In genomic region chr7:44952611-44953306, GRCm38 (mm10) we compare ENCODE assay signal across 8 mouse cellular contexts. TPM values are rescaled to one million over a fixed set of nuclear protein-coding genes. Genes with fewer than 3 reads are reported as not detected.
DNase-seq lines count a peak whose midpoint lies in the region; ATAC-seq lines count a peak whose summit lies in the region.

No protein-coding gene starts in this region.

- DNase-seq in WW6 (ENCODE audit: low read depth, low spot score) = peak; percentile 98
- peak; percentile 76 to 79 for DNase-seq in cerebellum, postnatal 36 days
- peak; percentile 57 to 73 for DNase-seq in frontal cortex, postnatal 25 days (ENCODE audit: low spot score in 2 of 2)
- peak; percentile 59 to 80 for DNase-seq in layer of hippocampus, postnatal 14 days (ENCODE audit: low spot score in 2 of 2)
- DNase-seq in lung, postnatal 14 days = peak; percentile 94
- DNase-seq in ovary, postnatal 36 days (ENCODE audit: low spot score) = peak; percentile 92
- DNase-seq in thymus, postnatal 4 days = peak; percentile 47

- WGBS in hindbrain, embryonic 13.5 days = 7% methylated on average over 24 of the region's 24 CpGs

- H3K36me3 ChIP-seq in hindbrain, embryonic 13.5 days = no peaks in the 10 kb centered on the region

- peaks cover 28% of the 10 kb centered on the region for H3K4me1 ChIP-seq in hindbrain, embryonic 13.5 days (replicated peaks)

- ATAC-seq in hindbrain, embryonic 13.5 days (ENCODE audit: low FRiP score) = peak; percentile 85

- peak overlapping the region; percentile 70 for H3K4me2 ChIP-seq in hindbrain, embryonic 13.5 days

- peak overlapping the region; percentile 45 for H3K4me3 ChIP-seq in hindbrain, embryonic 13.5 days

- H3K9ac ChIP-seq in hindbrain, embryonic 13.5 days = peak overlapping the region; percentile 71

- no peaks in the 10 kb centered on the region for H3K9me3 ChIP-seq in hindbrain, embryonic 13.5 days

- 0 out of 2 replicates have a peak overlapping the region, but pooled peaks have one; percentile 44 for H3K27ac ChIP-seq in hindbrain, embryonic 13.5 days

- peaks cover 53% of the 10 kb centered on the region for H3K27me3 ChIP-seq in hindbrain, embryonic 13.5 days

RNA-seq across cellular contexts. Expression of gene Tsks, which starts 9.8 kb away (rescaled TPM):
- polyA plus RNA-seq in hindbrain, embryonic 13.5 days (2015; fragmentation: Nextera tagmentation; extraction: Ambion mirVana) = 0.17 TPM in 1 of 2 replicates, not detected in the other
- under 1 TPM in 1 of 2 experiments, not detected in 1; 0.69 TPM for total RNA-seq in layer of hippocampus, postnatal 14 days (2021)

RNA-seq across cellular contexts. Expression of gene Cpt1c, which starts 21.9 kb away (rescaled TPM):
- polyA plus RNA-seq in hindbrain, embryonic 13.5 days (2015; fragmentation: Nextera tagmentation; extraction: Ambion mirVana) = 52.2 and 56.3 TPM in 2 replicates
- total RNA-seq in layer of hippocampus, postnatal 14 days (2021) = 100 to 1,000 TPM; 115 to 116 TPM

RNA-seq across cellular contexts. Expression of gene Ap2a1, which starts 23.5 kb away (rescaled TPM):
- 105 and 108 TPM in 2 replicates for polyA plus RNA-seq in hindbrain, embryonic 13.5 days (2015; fragmentation: Nextera tagmentation; extraction: Ambion mirVana)
- 100 to 1,000 TPM; 310 to 327 TPM for total RNA-seq in layer of hippocampus, postnatal 14 days (2021)

RNA-seq across cellular contexts. Expression of gene Prmt1, which starts 33.6 kb away (rescaled TPM):
- 681 and 687 TPM in 2 replicates for polyA plus RNA-seq in hindbrain, embryonic 13.5 days (2015; fragmentation: Nextera tagmentation; extraction: Ambion mirVana)
- total RNA-seq in layer of hippocampus, postnatal 14 days (2021) = 100 to 1,000 TPM; 163 to 195 TPM

RNA-seq across cellular contexts. Expression of gene Irf3, which starts 44.7 kb away (rescaled TPM):
- 66.7 and 68.3 TPM in 2 replicates for polyA plus RNA-seq in hindbrain, embryonic 13.5 days (2015; fragmentation: Nextera tagmentation; extraction: Ambion mirVana)
- total RNA-seq in layer of hippocampus, postnatal 14 days (2021) = 10 to 100 TPM; 33.8 to 46.5 TPM

Comparison
In these comparisons a context has a peak if more than half of its experiments do, and no peak if none do; other contexts are left out.
1. Peak in every context shown above with its lines: DNase-seq, ATAC-seq, H3K4me3 ChIP-seq and H3K27ac ChIP-seq.
2. DNase-seq: peak in every context shown above with its lines; median percentile 98 in WW6; 94 in lung, postnatal 14 days; 92 in ovary, postnatal 36 days; 78 in cerebellum, postnatal 36 days; 70 in layer of hippocampus, postnatal 14 days; 65 in frontal cortex, postnatal 25 days; 47 in thymus, postnatal 4 days.